Mouse (Mus musculus) midbrain, embryonic 11.5 days (tissue): ENCODE results near the gene Nkiras2. TPM values are rescaled to one million over a fixed set of nuclear protein-coding genes. Genes with fewer than 3 reads are reported as not detected.

Experiments used
- ATAC-seq: fragments of 200-750 bp; cut with Nextera tagmentation; 2 replicates; pipeline ENCODE4 v1.8.0; 2017; ENCODE audit warnings: moderate TSS enrichment, moderate library complexity; ENCODE audit not compliant: low FRiP score
- DNase-seq: peaks from one replicate; pipeline ENCODE4 v3.0.0; 2015; ENCODE audit warnings: low spot score; ENCODE audit errors: missing footprints
- H3K27ac ChIP-seq: fragments of 300-500 bp; sonication (generic); 2 replicates; pipeline ENCODE4 v1.5.1; 2014; ENCODE audit warnings: low read depth, low read length
- H3K27me3 ChIP-seq: fragments of 300-500 bp; sonication (generic); 2 replicates; pipeline ENCODE4 v1.6.1; 2014; ENCODE audit warnings: mild to moderate bottlenecking, low read length, moderate library complexity, mixed read lengths; ENCODE audit not compliant: control insufficient read depth, insufficient read depth
- H3K36me3 ChIP-seq: fragments of 300-500 bp; sonication (generic); 2 replicates; pipeline ENCODE4 v1.6.1; 2014; ENCODE audit warnings: mild to moderate bottlenecking, low read length, moderate library complexity, mixed read lengths; ENCODE audit not compliant: control insufficient read depth, insufficient read depth
- H3K4me1 ChIP-seq: fragments of 300-500 bp; sonication (generic); 2 replicates; pipeline ENCODE4 v1.6.1; 2014; ENCODE audit warnings: low read length; ENCODE audit not compliant: control insufficient read depth, insufficient read depth
- H3K4me2 ChIP-seq: fragments of 300-500 bp; sonication (generic); 2 replicates; pipeline ENCODE4 v1.6.1; 2014; ENCODE audit warnings: mild to moderate bottlenecking, moderate library complexity
- H3K4me3 ChIP-seq: fragments of 300-500 bp; sonication (generic); 2 replicates; pipeline ENCODE4 v1.5.1; 2014; ENCODE audit warnings: low read depth, low read length
- H3K9ac ChIP-seq: fragments of 300-500 bp; sonication (generic); 2 replicates; pipeline ENCODE4 v1.6.1; 2014; ENCODE audit warnings: low read length
- H3K9me3 ChIP-seq: fragments of 300-500 bp; sonication (generic); 2 replicates; pipeline ENCODE4 v1.6.1; 2016; ENCODE audit warnings: low read length; ENCODE audit not compliant: control insufficient read depth
- WGBS: fragments of 180-500 bp; shearing (Covaris S2); extraction: QIAGEN DNeasy Blood & Tissue Kit; methylation state at CpG from one replicate; pipeline ENCODE4 v1.1.7; 2014; 5-methylcytosine and 5-hydroxymethylcytosine counted together
- polyA plus RNA-seq: library from polyadenylated mRNA; unstranded; fragments of >200 nt; fragmentation: Nextera tagmentation; extraction: Ambion mirVana; gene quantifications from 2 replicates; pipeline ENCODE4 v1.2.1, GENCODE M21; 2014

Nkiras2 gene
- polyA plus RNA-seq = 96.4 and 110 TPM in 2 replicates

GRCm38 (mm10) chr11:100618761-100619484 is at the start of gene Nkiras2:
Nkiras2 (plus strand) TSS chr11:100619244.
- peak within 1 kb of the TSS; percentile 91 for H3K4me3 ChIP-seq

DNA sequence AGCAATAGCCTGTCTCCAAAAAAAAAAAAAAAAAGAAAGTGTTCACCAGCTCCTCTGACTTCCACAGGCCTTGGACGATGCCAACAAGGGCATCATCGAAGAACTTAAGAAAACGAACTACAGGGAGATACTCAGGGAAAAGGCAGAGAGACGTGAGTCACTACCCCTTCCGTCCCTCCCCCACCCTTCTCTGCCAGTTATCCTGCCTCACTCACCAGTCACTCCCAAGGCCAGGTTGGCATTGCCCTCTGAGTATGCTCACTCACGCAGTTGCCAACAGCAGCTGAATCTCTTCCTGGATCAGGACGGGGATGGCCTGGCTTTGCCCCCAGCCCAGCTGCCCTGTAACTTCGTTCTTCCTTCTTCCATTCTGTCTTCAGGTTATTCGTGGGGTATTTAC is 49.3 kb upstream of the Nkiras2 start:
- Histone ChIP-seq H3K36me3 (no peaks in the 10 kb centered on the region), H3K9ac (no peak overlapping the region), H3K9me3 (no peaks in the 10 kb centered on the region), H3K4me1 (peaks cover 8% of the 10 kb centered on the region), H3K4me2 (no peak overlapping the region), H3K27ac (no peak overlapping the region), H3K27me3 (peaks cover 5% of the 10 kb centered on the region), H3K4me3 (no peak overlapping the region)
- ATAC-seq = no peak
- no peak for DNase-seq
- 76% methylated on average over 9 of the region's 9 CpGs for WGBS

More at GRCm38 (mm10) chr11:100618761-100619484, at the start of gene Nkiras2:
- ATAC-seq (peak; percentile 73), DNase-seq (peak; percentile 95)
- under 1% methylated on average over 36 of the region's 36 CpGs for WGBS
- H3K27me3 ChIP-seq = no peaks in the 10 kb centered on the region
- H3K36me3 ChIP-seq = peaks cover 4% of the 10 kb centered on the region
- H3K9ac ChIP-seq = peak within 1 kb of the TSS; percentile 96
- H3K4me1 ChIP-seq = peaks cover 20% of the 10 kb centered on the region
- peak within 1 kb of the TSS; percentile 84 for H3K4me2 ChIP-seq
- peak within 1 kb of the TSS; percentile 70 for H3K27ac ChIP-seq
- H3K9me3 ChIP-seq = no peaks in the 10 kb centered on the region

GRCm38 (mm10) chr11:100570430-100571201 is 48.4 kb upstream of the Nkiras2 start:
- peak overlapping the region; percentile 31 for H3K9ac ChIP-seq

GRCm38 (mm10) chr11:100571202-100571567 is 47.9 kb upstream of the Nkiras2 start:
- Histone ChIP-seq H3K36me3 (no peaks in the 10 kb centered on the region), H3K27me3 (peaks cover 5% of the 10 kb centered on the region), H3K4me2 (peak overlapping the region; percentile 37), H3K27ac (no peak overlapping the region), H3K9ac (peak overlapping the region; percentile 31), H3K4me3 (peak overlapping the region; percentile 14), H3K4me1 (peaks cover 18% of the 10 kb centered on the region), H3K9me3 (no peaks in the 10 kb centered on the region)
- peak; percentile 85 for DNase-seq
- 9% methylated on average over 16 of the region's 16 CpGs for WGBS
- ATAC-seq = peak; percentile 45; the same call in 1 of the 2 replicates

More at GRCm38 (mm10) chr11:100570430-100571201, 48.4 kb upstream of the Nkiras2 start:
- no peaks in the 10 kb centered on the region for H3K36me3 ChIP-seq
- peaks cover 16% of the 10 kb centered on the region for H3K4me1 ChIP-seq
- peaks cover 5% of the 10 kb centered on the region for H3K27me3 ChIP-seq
- peak overlapping the region; percentile 14 for H3K4me3 ChIP-seq
- DNase-seq (peak; percentile 99), ATAC-seq (peak; percentile 61)
- H3K9me3 ChIP-seq = no peaks in the 10 kb centered on the region
- H3K27ac ChIP-seq = no peak overlapping the region
- H3K4me2 ChIP-seq = peak overlapping the region; percentile 37
- WGBS = 11% methylated on average over 8 of the region's 8 CpGs

DNA sequence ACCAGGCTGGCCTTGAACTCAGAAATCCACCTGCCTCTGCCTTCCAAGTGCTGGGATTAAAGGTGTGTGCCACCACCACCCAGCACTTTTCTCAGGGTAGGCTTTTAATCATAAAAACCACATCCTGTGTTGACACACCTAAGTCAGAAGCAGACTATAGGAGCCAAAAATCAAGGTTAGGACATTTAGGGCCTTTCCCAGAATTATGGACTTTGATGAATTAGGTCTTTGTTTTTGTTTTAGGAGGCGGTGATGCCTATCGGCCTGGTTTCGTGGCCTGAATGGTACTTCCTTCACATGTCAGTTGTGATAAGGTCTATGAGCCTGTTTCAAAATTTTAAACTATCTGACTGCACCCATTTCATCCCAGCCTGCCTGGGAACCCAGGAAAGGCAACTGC is 44.9 kb upstream of the Nkiras2 start:
- H3K27ac ChIP-seq = no peak overlapping the region
- ATAC-seq (no peak), DNase-seq (no peak)
- 89% methylated on average over 3 of the region's 3 CpGs for WGBS
- H3K9ac ChIP-seq = no peak overlapping the region
- peak overlapping the region; percentile 85; the same call in 1 of the 2 replicates for H3K4me2 ChIP-seq
- H3K9me3 ChIP-seq = no peaks in the 10 kb centered on the region
- peaks cover 5% of the 10 kb centered on the region for H3K27me3 ChIP-seq
- peaks cover 2% of the 10 kb centered on the region; the same call in 1 of the 2 replicates for H3K36me3 ChIP-seq
- H3K4me1 ChIP-seq = peaks cover 18% of the 10 kb centered on the region
- no peak overlapping the region for H3K4me3 ChIP-seq

GRCm38 (mm10) chr11:100574708-100575483 is 44.1 kb upstream of the Nkiras2 start, which contains the start of gene Cnp:
Cnp (plus strand) TSS chr11:100574904.
- DNase-seq = peak; percentile 95
- Histone ChIP-seq H3K36me3 (peaks cover 2% of the 10 kb centered on the region; the same call in 1 of the 2 replicates), H3K4me2 (peak within 1 kb of the TSS; percentile 85), H3K4me3 (peak within 1 kb of the TSS; percentile 61), H3K9ac (peak within 1 kb of the TSS; percentile 68), H3K4me1 (peaks cover 18% of the 10 kb centered on the region), H3K27ac (no peak within 1 kb of the TSS), H3K9me3 (no peaks in the 10 kb centered on the region), H3K27me3 (peaks cover 5% of the 10 kb centered on the region)
- ATAC-seq = peak; percentile 64; the same call in 1 of the 2 replicates
- WGBS = 3% methylated on average over 47 of the region's 47 CpGs

- no peaks in the 10 kb centered on the region for H3K9me3 ChIP-seq
- 17% methylated on average over 2 of the region's 2 CpGs for WGBS
- H3K36me3 ChIP-seq = peaks cover 2% of the 10 kb centered on the region; the same call in 1 of the 2 replicates
- H3K4me1 ChIP-seq = peaks cover 18% of the 10 kb centered on the region
- peak overlapping the region; percentile 85 for H3K4me2 ChIP-seq
- peak overlapping the region; percentile 61 for H3K4me3 ChIP-seq
- no peak for DNase-seq
- peak; percentile 55; the same call in 1 of the 2 replicates for ATAC-seq
- peaks cover 5% of the 10 kb centered on the region for H3K27me3 ChIP-seq
- H3K27ac ChIP-seq = no peak overlapping the region
- H3K9ac ChIP-seq = peak overlapping the region; percentile 68
Observed at GRCm38 (mm10) chr11:100575484-100575855, 43.6 kb upstream of the Nkiras2 start.

- no peak overlapping the region for H3K4me3 ChIP-seq
- no peak overlapping the region for H3K4me2 ChIP-seq
- ATAC-seq = no peak
- H3K27me3 ChIP-seq = peaks cover 5% of the 10 kb centered on the region
- WGBS = 69% methylated on average over 21 of the region's 21 CpGs
- DNase-seq = no peak
- H3K36me3 ChIP-seq = peaks cover 3% of the 10 kb centered on the region
- peaks cover 11% of the 10 kb centered on the region for H3K4me1 ChIP-seq
- no peaks in the 10 kb centered on the region for H3K9me3 ChIP-seq
- H3K9ac ChIP-seq = no peak overlapping the region
- H3K27ac ChIP-seq = no peak overlapping the region
Observed at GRCm38 (mm10) chr11:100576256-100576655, 42.8 kb upstream of the Nkiras2 start.
